Mouse (Mus musculus) lung, embryonic 15.5 days (tissue): Measurements from ENCODE around the gene Upk1a. TPM values are rescaled to one million over a fixed set of nuclear protein-coding genes. Genes with fewer than 3 reads are reported as not detected.

ENCODE experiments used
- ATAC-seq: fragments of 200-750 bp; cut with Nextera tagmentation; 2 replicates; pipeline ENCODE4 v1.8.0; 2017; ENCODE audit warnings: moderate number of reproducible peaks, borderline replicate concordance; ENCODE audit not compliant: low FRiP score, low TSS enrichment; ENCODE audit errors: extremely low read depth
- H3K27ac ChIP-seq: fragments of 300-500 bp; sonication (generic); 2 replicates; pipeline ENCODE4 v1.5.1; 2015; ENCODE audit warnings: moderate library complexity, mild to moderate bottlenecking, inconsistent platforms
- H3K27me3 ChIP-seq: fragments of 300-500 bp; sonication (generic); 2 replicates; pipeline ENCODE4 v1.6.1; 2015; ENCODE audit warnings: inconsistent platforms
- H3K36me3 ChIP-seq: fragments of 300-500 bp; sonication (generic); 2 replicates; pipeline ENCODE4 v1.6.1; 2015; ENCODE audit warnings: inconsistent platforms
- H3K4me1 ChIP-seq: fragments of 300-500 bp; sonication (generic); 2 replicates; pipeline ENCODE4 v1.6.1; 2015; ENCODE audit warnings: inconsistent platforms
- H3K4me2 ChIP-seq: fragments of 300-500 bp; sonication (generic); 2 replicates; pipeline ENCODE4 v1.6.1; 2015; ENCODE audit warnings: inconsistent platforms, mild to moderate bottlenecking, moderate library complexity
- H3K4me3 ChIP-seq: fragments of 300-500 bp; sonication (generic); 2 replicates; pipeline ENCODE4 v1.5.1; 2015; ENCODE audit warnings: mild to moderate bottlenecking, inconsistent platforms
- H3K9ac ChIP-seq: fragments of 300-500 bp; sonication (generic); 2 replicates; pipeline ENCODE4 v1.6.1; 2015; ENCODE audit warnings: inconsistent platforms
- H3K9me3 ChIP-seq: fragments of 300-500 bp; sonication (generic); 2 replicates; pipeline ENCODE4 v1.6.1; 2016; ENCODE audit warnings: inconsistent platforms
- WGBS: fragments of 180-500 bp; shearing (Covaris S2); methylation state at CpG from one replicate; pipeline ENCODE4 v1.1.7; 2015; 5-methylcytosine and 5-hydroxymethylcytosine counted together
- polyA plus RNA-seq: library from polyadenylated mRNA; unstranded; fragments of >200 nt; fragmentation: Nextera tagmentation; extraction: Ambion mirVana; gene quantifications from 2 replicates; pipeline ENCODE4 v1.2.1, GENCODE M21; 2015

The Upk1a gene
- polyA plus RNA-seq, 1 experiment from 2014 or later, result 1.4 TPM

GRCm38 (mm10) chr7:30564970-30565571 lies 47.6 kb downstream of the Upk1a start, which contains the start of gene Igflr1:
TSS of gene Igflr1 (plus strand) at chr7:30565427.
- no peaks in the 10 kb centered on the region for H3K9me3 ChIP-seq
- H3K27ac ChIP-seq, result no peak within 1 kb of the TSS
- no peak for ATAC-seq
- peaks cover 46% of the 10 kb centered on the region for H3K36me3 ChIP-seq
- no peak within 1 kb of the TSS for H3K9ac ChIP-seq
- 93% methylated on average over 12 of the region's 12 CpGs for WGBS
- peak within 1 kb of the TSS; percentile 79 for H3K4me2 ChIP-seq
- peak within 1 kb of the TSS; percentile 91 for H3K4me3 ChIP-seq
- peaks cover 17% of the 10 kb centered on the region for H3K4me1 ChIP-seq
- no peaks in the 10 kb centered on the region for H3K27me3 ChIP-seq

- WGBS, result 20% methylated on average over 6 of the region's 6 CpGs
- H3K9me3 ChIP-seq, result no peaks in the 10 kb centered on the region
- H3K36me3 ChIP-seq, result peaks cover 34% of the 10 kb centered on the region
- H3K4me3 ChIP-seq, result peak overlapping the region; percentile 91
- no peak for ATAC-seq
- peak overlapping the region; percentile 79 for H3K4me2 ChIP-seq
- H3K27ac ChIP-seq, result peak overlapping the region; percentile 98
- no peaks in the 10 kb centered on the region for H3K27me3 ChIP-seq
- H3K9ac ChIP-seq, result peak overlapping the region; percentile 88
- peaks cover 22% of the 10 kb centered on the region for H3K4me1 ChIP-seq
These were observed 48.8 kb downstream of the Upk1a start for GRCm38 (mm10) chr7:30563906-30564280.

- Histone ChIP-seq H3K9ac (peak within 1 kb of the TSS; percentile 88), H3K4me1 (peaks cover 28% of the 10 kb centered on the region), H3K27me3 (no peaks in the 10 kb centered on the region), H3K4me2 (peak within 1 kb of the TSS; percentile 79), H3K4me3 (peak within 1 kb of the TSS; percentile 91), H3K9me3 (no peaks in the 10 kb centered on the region), H3K36me3 (peaks cover 29% of the 10 kb centered on the region), H3K27ac (peak within 1 kb of the TSS; percentile 98)
- WGBS, result under 1% methylated on average over 45 of the region's 45 CpGs
- ATAC-seq, result peak; percentile 88
These were observed 49.3 kb downstream of the Upk1a start, which contains the start of the genes U2af1l4, Gm49396 and Psenen for GRCm38 (mm10) chr7:30563117-30563905. TSS of gene U2af1l4 (plus strand) at chr7:30563301. TSS of gene Gm49396 (plus strand) at chr7:30563344. TSS of gene Psenen (minus strand) at chr7:30563627.

GRCm38 (mm10) chr7:30562526-30563116 lies 50.0 kb downstream of the Upk1a start:
- WGBS, result 1% methylated on average over 27 of the region's 27 CpGs
- Histone ChIP-seq H3K27ac (peak overlapping the region; percentile 79), H3K36me3 (peaks cover 25% of the 10 kb centered on the region), H3K27me3 (no peaks in the 10 kb centered on the region), H3K9ac (peak overlapping the region; percentile 68), H3K4me2 (peak overlapping the region; percentile 79), H3K9me3 (no peaks in the 10 kb centered on the region), H3K4me3 (peak overlapping the region; percentile 91), H3K4me1 (peaks cover 33% of the 10 kb centered on the region)
- no peak for ATAC-seq

GRCm38 (mm10) chr7:30560296-30560695 lies 52.4 kb downstream of the Upk1a start:
- peak overlapping the region; percentile 87 for H3K4me2 ChIP-seq
- H3K4me1 ChIP-seq, result peaks cover 33% of the 10 kb centered on the region
- WGBS, result 55% methylated on average over 2 of the region's 2 CpGs
- H3K36me3 ChIP-seq, result peaks cover 27% of the 10 kb centered on the region
- no peaks in the 10 kb centered on the region for H3K27me3 ChIP-seq
- H3K9ac ChIP-seq, result 0 out of 2 replicates have a peak overlapping the region, but pooled peaks have one; percentile 7
- no peak overlapping the region for H3K4me3 ChIP-seq
- no peaks in the 10 kb centered on the region for H3K9me3 ChIP-seq
- ATAC-seq, result no peak
- 0 out of 2 replicates have a peak overlapping the region, but pooled peaks have one; percentile 21 for H3K27ac ChIP-seq

GRCm38 (mm10) chr7:30559443-30559954 lies 53.1 kb downstream of the Upk1a start, which contains the start of gene Lin37:
TSS of gene Lin37 (minus strand) at chr7:30559838.
- Histone ChIP-seq H3K9me3 (no peaks in the 10 kb centered on the region), H3K27me3 (no peaks in the 10 kb centered on the region), H3K27ac (peak within 1 kb of the TSS; percentile 49; the same call in 1 of the 2 replicates), H3K9ac (peak within 1 kb of the TSS; percentile 67), H3K36me3 (peaks cover 22% of the 10 kb centered on the region), H3K4me3 (peak within 1 kb of the TSS; percentile 59), H3K4me2 (peak within 1 kb of the TSS; percentile 87), H3K4me1 (peaks cover 33% of the 10 kb centered on the region)
- ATAC-seq, result peak; percentile 85
- WGBS, result under 1% methylated on average over 20 of the region's 20 CpGs

GRCm38 (mm10) chr7:30558656-30559442 lies 53.8 kb downstream of the Upk1a start:
- no peak for ATAC-seq
- Histone ChIP-seq H3K4me3 (peak overlapping the region; percentile 59), H3K4me1 (peaks cover 29% of the 10 kb centered on the region), H3K27me3 (no peaks in the 10 kb centered on the region), H3K4me2 (peak overlapping the region; percentile 87), H3K36me3 (peaks cover 22% of the 10 kb centered on the region), H3K9me3 (no peaks in the 10 kb centered on the region), H3K27ac (peak overlapping the region; percentile 49; the same call in 1 of the 2 replicates), H3K9ac (peak overlapping the region; percentile 67)
- WGBS, result 11% methylated on average over 12 of the region's 12 CpGs

- Histone ChIP-seq H3K27ac (no peak overlapping the region), H3K9ac (peak overlapping the region; percentile 67; the same call in 1 of the 2 replicates), H3K4me3 (peak overlapping the region; percentile 59), H3K9me3 (no peaks in the 10 kb centered on the region), H3K27me3 (no peaks in the 10 kb centered on the region), H3K36me3 (peaks cover 22% of the 10 kb centered on the region), H3K4me1 (peaks cover 34% of the 10 kb centered on the region), H3K4me2 (peak overlapping the region; percentile 87)
- 89% methylated on average over 13 of the region's 13 CpGs for WGBS
- no peak for ATAC-seq
These were observed 54.6 kb downstream of the Upk1a start for GRCm38 (mm10) chr7:30557901-30558514.

GRCm38 (mm10) chr7:30556894-30557536 lies 55.6 kb downstream of the Upk1a start:
- Histone ChIP-seq H3K36me3 (peaks cover 22% of the 10 kb centered on the region), H3K9ac (no peak overlapping the region), H3K4me3 (no peak overlapping the region), H3K4me2 (no peak overlapping the region), H3K27ac (no peak overlapping the region), H3K9me3 (no peaks in the 10 kb centered on the region), H3K27me3 (no peaks in the 10 kb centered on the region), H3K4me1 (peaks cover 36% of the 10 kb centered on the region)
- WGBS, result 90% methylated on average over 18 of the region's 18 CpGs
- no peak for ATAC-seq

GRCm38 (mm10) chr7:30553810-30554584 lies 58.6 kb downstream of the Upk1a start:
- peak overlapping the region; percentile 81; the same call in 1 of the 2 replicates for H3K9ac ChIP-seq
- H3K4me3 ChIP-seq, result peak overlapping the region; percentile 67
- H3K9me3 ChIP-seq, result no peaks in the 10 kb centered on the region
- no peaks in the 10 kb centered on the region for H3K27me3 ChIP-seq
- ATAC-seq, result no peak
- peaks cover 33% of the 10 kb centered on the region for H3K4me1 ChIP-seq
- 77% methylated on average over 22 of the region's 22 CpGs for WGBS
- peak overlapping the region; percentile 97 for H3K4me2 ChIP-seq
- peaks cover 26% of the 10 kb centered on the region for H3K36me3 ChIP-seq
- no peak overlapping the region for H3K27ac ChIP-seq
